Mouse (Mus musculus) liver, adult 2 months (tissue): ENCODE results near the gene Arhgap21. TPM values are rescaled to one million over a fixed set of nuclear protein-coding genes. Genes with fewer than 3 reads are reported as not detected.

Experiments
- DNase-seq: peaks from one replicate; pipeline ENCODE4 v3.0.0-alpha.2; 2011; ENCODE audit warnings: low read depth, low spot score; ENCODE audit errors: extremely low read depth
- H3K27ac ChIP-seq: fragments of 200-500 bp; replicated peaks from 2 replicates; pipeline ENCODE4 v1.5.1; 2012; ENCODE audit warnings: low read depth, mild to moderate bottlenecking, control low read depth, inconsistent platforms, low read length; ENCODE audit not compliant: insufficient read depth
- H3K27me3 ChIP-seq: fragments of 200-500 bp; 2 replicates; pipeline ENCODE4 v1.6.1; 2012; ENCODE audit warnings: mild to moderate bottlenecking, moderate library complexity, low read length, inconsistent platforms; ENCODE audit not compliant: control insufficient read depth, insufficient read depth
- H3K36me3 ChIP-seq: fragments of 200-500 bp; 2 replicates; pipeline ENCODE4 v1.6.1; 2012; ENCODE audit warnings: low read length, inconsistent platforms; ENCODE audit not compliant: control insufficient read depth, insufficient read depth
- H3K4me1 ChIP-seq: fragments of 200-500 bp; 2 replicates; pipeline ENCODE4 v1.6.1; 2011; ENCODE audit warnings: low read length; ENCODE audit not compliant: control insufficient read depth, insufficient read depth
- H3K4me3 ChIP-seq: fragments of 200-500 bp; 2 replicates; pipeline ENCODE4 v1.5.1; 2011; ENCODE audit warnings: low read depth, mild to moderate bottlenecking, control low read depth, low read length, moderate library complexity; ENCODE audit not compliant: insufficient read depth
- H3K79me2 ChIP-seq: fragments of 200-500 bp; 2 replicates; pipeline ENCODE4 v1.6.1; 2012; ENCODE audit warnings: inconsistent platforms, mild to moderate bottlenecking, low read length, moderate library complexity; ENCODE audit not compliant: control insufficient read depth, insufficient read depth
- H3K9ac ChIP-seq: fragments of 200-500 bp; 2 replicates; pipeline ENCODE4 v1.6.1; 2012; ENCODE audit warnings: low read depth, mild to moderate bottlenecking, control low read depth, inconsistent platforms, low read length
- CTCF ChIP-seq: fragments of 200-500 bp; IDR thresholded peaks from 2 replicates; pipeline ENCODE4 v1.5.1; 2011; ENCODE audit warnings: low read depth, low read length, control low read depth
- POLR2A ChIP-seq: fragments of 200-500 bp; IDR thresholded peaks from 2 replicates; pipeline ENCODE4 v1.6.1; 2011; ENCODE audit warnings: low read length, control low read depth; ENCODE audit not compliant: insufficient read depth; ENCODE audit errors: extremely low read depth
- WGBS: fragments of 180-500 bp; shearing (Covaris S2); methylation state at CpG from one replicate; pipeline ENCODE4 v1.1.7; 2018; 5-methylcytosine and 5-hydroxymethylcytosine counted together
- polyA plus RNA-seq: library from polyadenylated mRNA; depleted of rRNA; stranded (reverse); fragments of >200 nt; gene quantifications from 2 replicates; pipeline ENCODE4 v1.2.3, GENCODE M21; 2012
- total RNA-seq: library from RNA; depleted of rRNA; stranded (reverse); fragments of >200 nt; gene quantifications from 2 replicates; pipeline ENCODE4 v1.2.3, GENCODE M21; 2014

Arhgap21 gene
- total and polyA plus RNA-seq, 2 experiments, result 7.2 to 19.2 TPM

GRCm38 (mm10) chr2:20849346-20849745 lies 119.3 kb downstream of the Arhgap21 start:
- no peak for DNase-seq
- Histone ChIP-seq H3K9ac (no peak overlapping the region), H3K4me3 (no peak overlapping the region), H3K27me3 (no peaks in the 10 kb centered on the region), H3K4me1 (no peaks in the 10 kb centered on the region), H3K36me3 (peaks cover 60% of the 10 kb centered on the region), H3K79me2 (no peaks in the 10 kb centered on the region), H3K27ac (no peak overlapping the region)
- TF ChIP-seq POLR2A (no peak), CTCF (no peak)
- 95% methylated on average over 18 of the region's 18 CpGs for WGBS

GRCm38 (mm10) chr2:20831608-20832406 lies 136.9 kb downstream of the Arhgap21 start:
- H3K79me2 ChIP-seq, result no peaks in the 10 kb centered on the region
- no peaks in the 10 kb centered on the region for H3K4me1 ChIP-seq
- H3K9ac ChIP-seq, result no peak overlapping the region
- 87% methylated on average over 3 of the region's 3 CpGs for WGBS
- no peaks in the 10 kb centered on the region for H3K36me3 ChIP-seq
- no peak overlapping the region for H3K27ac ChIP-seq
- H3K4me3 ChIP-seq, result no peak overlapping the region
- no peak for DNase-seq
- H3K27me3 ChIP-seq, result no peaks in the 10 kb centered on the region
- TF ChIP-seq POLR2A (no peak), CTCF (no peak)

DNA sequence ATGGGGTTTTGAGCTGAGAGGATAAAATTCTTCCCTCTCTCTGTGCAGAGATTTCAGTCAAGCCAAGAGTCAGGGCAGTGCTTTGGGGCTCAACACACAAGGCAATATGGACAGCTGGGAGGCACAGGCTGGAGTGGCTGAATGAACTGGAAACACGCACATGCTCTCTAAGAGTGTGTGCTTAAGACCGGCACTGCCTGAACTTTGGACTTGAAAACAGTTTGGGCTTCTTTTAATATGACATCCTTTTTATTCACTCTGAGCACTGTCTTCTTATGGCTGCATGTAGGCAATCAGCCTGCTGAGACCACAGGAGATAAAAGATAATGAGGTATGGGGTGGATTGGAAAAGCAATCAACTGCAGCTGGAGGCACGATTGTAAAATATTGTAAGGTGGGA lies 137.8 kb downstream of the Arhgap21 start:
- no peaks in the 10 kb centered on the region for H3K4me1 ChIP-seq
- H3K9ac ChIP-seq, result no peak overlapping the region
- H3K79me2 ChIP-seq, result no peaks in the 10 kb centered on the region
- H3K27ac ChIP-seq, result no peak overlapping the region
- no peak for DNase-seq
- no peaks in the 10 kb centered on the region for H3K27me3 ChIP-seq
- TF ChIP-seq CTCF, result no peak
- TF ChIP-seq POLR2A, result no peak
- H3K4me3 ChIP-seq, result no peak overlapping the region
- WGBS, result 61% methylated on average over 3 of the region's 3 CpGs
- H3K36me3 ChIP-seq, result no peaks in the 10 kb centered on the region

DNA sequence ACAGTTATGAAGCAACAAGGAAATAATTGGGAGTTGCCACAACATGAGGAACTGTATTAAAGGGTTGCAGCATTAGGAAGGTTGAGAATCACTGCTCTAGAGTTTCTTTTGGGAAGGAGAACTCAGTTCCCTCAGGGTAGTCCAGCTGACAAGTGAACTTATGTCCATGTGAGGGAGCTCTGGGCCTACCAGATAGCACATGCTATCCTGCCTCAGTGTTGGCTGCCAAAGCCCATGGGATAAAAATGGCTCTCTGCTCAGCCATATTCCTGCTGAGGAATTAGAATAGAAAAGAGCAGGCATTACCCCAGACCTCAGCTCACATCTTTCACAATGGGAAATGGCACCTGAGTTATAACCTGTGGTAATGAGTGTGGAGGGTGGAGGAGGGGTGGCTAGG lies 142.4 kb downstream of the Arhgap21 start:
- Histone ChIP-seq H3K79me2 (no peaks in the 10 kb centered on the region), H3K36me3 (no peaks in the 10 kb centered on the region), H3K4me3 (no peak overlapping the region), H3K4me1 (no peaks in the 10 kb centered on the region), H3K27ac (no peak overlapping the region), H3K27me3 (no peaks in the 10 kb centered on the region), H3K9ac (no peak overlapping the region)
- no peak for TF ChIP-seq CTCF
- no peak for TF ChIP-seq POLR2A
- DNase-seq, result no peak

- Histone ChIP-seq H3K79me2 (no peaks in the 10 kb centered on the region), H3K4me3 (no peak overlapping the region), H3K4me1 (no peaks in the 10 kb centered on the region), H3K27me3 (no peaks in the 10 kb centered on the region), H3K36me3 (no peaks in the 10 kb centered on the region), H3K27ac (no peak overlapping the region), H3K9ac (no peak overlapping the region)
- no peak for DNase-seq
- 80% methylated on average over 7 of the region's 7 CpGs for WGBS
- TF ChIP-seq POLR2A (no peak), CTCF (no peak)
Measured at GRCm38 (mm10) chr2:20818226-20818625, 150.5 kb downstream of the Arhgap21 start.

- no peak overlapping the region for H3K27ac ChIP-seq
- no peak for DNase-seq
- H3K36me3 ChIP-seq, result no peaks in the 10 kb centered on the region
- 90% methylated on average over 2 of the region's 2 CpGs for WGBS
- TF ChIP-seq CTCF (no peak), POLR2A (no peak)
- no peaks in the 10 kb centered on the region for H3K79me2 ChIP-seq
- H3K4me1 ChIP-seq, result no peaks in the 10 kb centered on the region
- H3K4me3 ChIP-seq, result no peak overlapping the region
- H3K9ac ChIP-seq, result no peak overlapping the region
- no peaks in the 10 kb centered on the region for H3K27me3 ChIP-seq
Measured at GRCm38 (mm10) chr2:20813986-20814385, 154.7 kb downstream of the Arhgap21 start.
